Mouse (Mus musculus) lung, postnatal 0 days (tissue): ENCODE measurements around the gene Wdr75.

Source experiments
- CTCF ChIP-seq: IDR thresholded peaks from 2 replicates; pipeline ENCODE4 v1.5.1; 2016; ENCODE audit warnings: antibody characterized with exemption, mild to moderate bottlenecking
- EP300 ChIP-seq: IDR thresholded peaks from 2 replicates; pipeline ENCODE4 v1.6.1; 2016; ENCODE audit warnings: antibody characterized with exemption, mild to moderate bottlenecking, control low read depth

DNA sequence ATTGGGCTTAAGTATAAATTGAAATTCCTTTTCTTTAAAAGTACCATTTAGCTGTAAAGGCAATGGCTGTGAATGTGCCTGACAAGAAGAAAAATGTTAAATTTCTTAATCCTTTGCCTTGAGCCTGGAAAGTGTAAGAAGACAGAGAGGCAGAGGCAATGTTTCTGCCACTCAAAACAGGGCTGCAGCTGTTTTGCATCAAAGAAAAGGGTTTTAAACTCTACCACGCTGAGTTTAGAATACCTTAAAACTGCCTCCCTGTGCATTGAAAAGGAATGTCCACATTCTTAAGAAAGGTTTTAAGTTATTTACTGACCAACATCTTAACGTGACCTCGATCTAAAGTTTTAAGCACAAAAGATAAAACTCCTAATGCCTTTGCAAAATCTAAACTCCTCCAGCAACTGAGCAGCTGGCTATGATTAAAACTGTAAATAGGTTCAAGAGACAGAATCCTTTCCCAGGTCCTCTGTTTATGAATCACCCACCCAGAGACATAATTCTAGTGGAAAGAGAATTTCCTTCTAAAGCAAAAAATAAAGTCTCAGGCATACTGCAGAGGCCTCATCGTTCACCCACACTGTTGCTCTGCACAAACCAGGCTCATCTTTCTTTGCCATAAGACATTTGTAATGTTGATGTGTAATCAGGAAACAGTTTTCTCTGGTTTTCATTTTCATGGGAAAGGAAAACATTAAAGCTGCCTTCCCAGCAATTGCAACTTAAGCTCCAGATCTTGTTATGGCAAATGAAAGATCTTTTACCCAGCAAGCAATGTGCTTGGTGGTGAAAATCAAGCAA lies 34.1 kb upstream of the Wdr75 start:
- TF ChIP-seq EP300 (0 out of 2 replicates have a peak, but pooled peaks have one; percentile 12), CTCF (no peak)
